Mouse (Mus musculus) CD4-positive, CD25-positive, alpha-beta regulatory T cell (primary cell): Measurements from ENCODE around the gene Stab2. TPM values are rescaled to one million over a fixed set of nuclear protein-coding genes. Genes with fewer than 3 reads are reported as not detected.

ENCODE experiments used
- polyA plus RNA-seq: library from polyadenylated mRNA; unstranded; fragments of 100-300 nt; shearing (Covaris generic); gene quantifications from one replicate; pipeline ENCODE4 v1.2.1, GENCODE M21; 2017

Stab2 gene
- 0.60 TPM for polyA plus RNA-seq

DNA sequence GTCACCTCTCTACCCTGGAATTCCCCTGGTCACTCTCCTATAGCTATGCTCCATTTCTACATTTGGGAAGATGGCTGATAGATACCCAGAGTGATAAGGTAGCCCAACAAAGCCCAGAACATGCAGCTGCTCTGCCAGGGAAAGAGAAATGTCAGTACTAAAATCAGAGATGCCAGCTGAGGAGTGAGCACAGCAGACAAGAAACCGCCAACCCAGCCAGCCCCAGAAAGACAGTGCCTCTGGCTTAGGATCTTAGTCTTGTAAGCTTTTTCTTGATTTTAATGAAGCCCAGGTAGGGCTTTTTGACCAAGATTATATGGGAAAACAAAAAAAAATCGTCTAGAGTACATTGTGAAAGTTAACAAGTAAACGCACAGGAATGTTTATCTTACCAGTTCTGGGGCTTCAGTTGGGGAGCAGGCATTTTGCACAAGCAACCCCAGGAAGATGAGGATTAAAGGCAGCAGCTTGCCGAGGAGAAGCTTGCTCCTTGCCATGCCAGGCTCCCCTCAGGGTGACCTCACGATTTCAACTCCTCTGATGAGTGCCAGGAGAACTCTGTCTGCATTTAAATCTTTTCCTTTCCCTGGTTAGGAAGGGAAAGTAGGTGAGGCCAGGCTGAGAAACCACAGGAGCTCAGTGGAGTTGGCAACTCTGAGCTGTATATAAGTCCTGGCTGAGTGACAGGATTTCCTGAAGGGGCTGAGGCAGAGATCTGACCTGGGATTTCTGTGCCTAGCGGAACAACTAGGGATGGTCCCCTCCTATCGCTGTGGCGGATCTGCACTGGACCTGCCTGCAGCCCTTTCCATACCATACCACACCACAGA, at the start of gene Stab2:
Gene Stab2 (minus strand): TSS at position 641 of the 830 bp plus-strand sequence.

Other genes with a start within 250 kb of the Stab2 start
- 0.73 TPM for gene Gm49358, start 244.1 kb downstream of the Stab2 start, polyA plus RNA-seq
- gene Nt5dc3, start 229.0 kb downstream of the Stab2 start, polyA plus RNA-seq = 2.3 TPM
- not detected for gene 1700113H08Rik, start 50.0 kb upstream of the Stab2 start, polyA plus RNA-seq